Mouse (Mus musculus): ENCODE data around the gene Usp29. TPM values are rescaled to one million over a fixed set of nuclear protein-coding genes. Genes with fewer than 3 reads are reported as not detected.

Gene Usp29
- total RNA-seq, 4 experiments from 2014 or later, result 27.6 to 36.3 (median 30.6) TPM

- no peak for DNase-seq (ENCODE audit: low spot score in 2 of 2)
Measured at GRCm38 (mm10) chr7:6814971-6815370, 84.6 kb downstream of the Usp29 start.

GRCm38 (mm10) chr7:6816706-6817376 is 86.5 kb downstream of the Usp29 start:
- no peak for DNase-seq (ENCODE audit: low spot score in 2 of 2)

- DNase-seq (ENCODE audit: low spot score in 2 of 2), result no peak
Measured at GRCm38 (mm10) chr7:6820296-6820695, 89.9 kb downstream of the Usp29 start.

GRCm38 (mm10) chr7:6822633-6823032 is 92.3 kb downstream of the Usp29 start:
- no peak for DNase-seq (ENCODE audit: low spot score in 2 of 2)

GRCm38 (mm10) chr7:6823673-6824072 is 93.3 kb downstream of the Usp29 start:
- DNase-seq (ENCODE audit: low spot score in 2 of 2), result no peak

- DNase-seq (ENCODE audit: low spot score in 2 of 2), result no peak
Measured at GRCm38 (mm10) chr7:6825966-6826647, 95.7 kb downstream of the Usp29 start.

- no peak for DNase-seq (ENCODE audit: low spot score in 2 of 2)
Measured at GRCm38 (mm10) chr7:6829148-6829547, 98.8 kb downstream of the Usp29 start.

GRCm38 (mm10) chr7:6834950-6835349 is 104.6 kb downstream of the Usp29 start:
- DNase-seq (ENCODE audit: low spot score in 2 of 2), result no peak

GRCm38 (mm10) chr7:6835351-6835750 is 105.0 kb downstream of the Usp29 start:
- DNase-seq (ENCODE audit: low spot score in 2 of 2), result peak; percentile 11 to 25

- no peak for DNase-seq (ENCODE audit: low spot score in 2 of 2)
Measured at GRCm38 (mm10) chr7:6837297-6837925, 107.0 kb downstream of the Usp29 start.

- DNase-seq (ENCODE audit: low spot score in 2 of 2), result no peak
Measured at GRCm38 (mm10) chr7:6837926-6838554, 107.7 kb downstream of the Usp29 start.

- DNase-seq (ENCODE audit: low spot score in 2 of 2), result peak in 1 of 2 experiments; percentile 34
Measured at GRCm38 (mm10) chr7:6840860-6841259, 110.5 kb downstream of the Usp29 start.

- DNase-seq (ENCODE audit: low spot score in 2 of 2), result no peak
Measured at GRCm38 (mm10) chr7:6849495-6849894, 119.1 kb downstream of the Usp29 start.

GRCm38 (mm10) chr7:6850321-6850720 is 119.9 kb downstream of the Usp29 start:
- no peak for DNase-seq (ENCODE audit: low spot score in 2 of 2)

GRCm38 (mm10) chr7:6851256-6851655 is 120.9 kb downstream of the Usp29 start:
- no peak for DNase-seq (ENCODE audit: low spot score in 2 of 2)

GRCm38 (mm10) chr7:6851717-6852503 is 121.5 kb downstream of the Usp29 start:
- DNase-seq (ENCODE audit: low spot score in 2 of 2), result no peak

- DNase-seq (ENCODE audit: low spot score in 2 of 2), result no peak
Measured at GRCm38 (mm10) chr7:6855613-6856405, 125.4 kb downstream of the Usp29 start.

- DNase-seq (ENCODE audit: low spot score in 2 of 2), result no peak
Measured at GRCm38 (mm10) chr7:6858694-6859270, 128.4 kb downstream of the Usp29 start.

- no peak for DNase-seq (ENCODE audit: low spot score in 2 of 2)
Measured at GRCm38 (mm10) chr7:6860689-6861088, 130.3 kb downstream of the Usp29 start.

- peak in 1 of 2 experiments; percentile 43 for DNase-seq (ENCODE audit: low spot score in 2 of 2)
Measured at GRCm38 (mm10) chr7:6866351-6866750, 136.0 kb downstream of the Usp29 start.
